Mouse (Mus musculus): ENCODE data around the gene Prcc. TPM values are rescaled to one million over a fixed set of nuclear protein-coding genes. Genes with fewer than 3 reads are reported as not detected.
"Not testable (repeated sequence)": the region's sequence is repeated elsewhere in the genome, so short reads cannot be mapped to it uniquely, and the experiment has no call there.

The Prcc gene
- polyA plus RNA-seq, 1 experiment from 2014 or later, result 11.3 TPM

DNA sequence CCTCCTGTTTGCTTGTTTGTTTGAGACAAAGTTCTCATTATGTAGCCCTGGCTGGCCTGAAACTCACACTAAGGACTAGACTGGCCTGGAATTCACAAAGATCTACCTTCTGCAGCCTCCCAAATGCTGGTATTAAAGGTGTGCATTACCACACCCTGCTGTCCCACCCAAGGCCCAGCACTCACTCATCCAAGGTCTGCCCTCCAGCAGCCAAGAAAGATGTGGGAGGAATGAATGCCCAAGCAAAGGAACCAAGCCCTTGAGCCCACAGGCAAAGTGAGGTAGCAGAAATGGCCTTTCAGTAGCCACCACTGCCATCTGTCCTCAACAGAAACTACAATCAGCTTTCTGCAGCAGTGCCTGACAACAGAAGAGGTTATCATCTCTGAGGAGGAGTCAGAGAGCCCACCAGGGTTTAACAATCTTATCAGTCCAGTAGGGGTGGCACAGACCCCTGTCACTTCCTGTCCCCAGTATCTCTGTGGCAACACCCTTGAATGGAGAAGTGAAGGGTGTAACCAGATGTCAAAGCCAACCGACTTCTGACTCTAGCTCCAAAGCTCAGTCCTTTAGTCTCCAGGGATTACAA lies 15.7 kb upstream of the Prcc start:
- peak; percentile 36; the same call in 1 of the 2 replicates for ATAC-seq (ENCODE audit: insufficient read depth, low FRiP score, low read depth)
- WGBS, result 16% methylated on average over 1 of the region's 1 CpGs
- H3K9me3 ChIP-seq, result no peaks in the 10 kb centered on the region

GRCm38 (mm10) chr3:87899776-87900175 lies 14.4 kb upstream of the Prcc start:
- H3K4me2 ChIP-seq, result no peak overlapping the region
- 70% methylated on average over 3 of the region's 3 CpGs for WGBS
- no peaks in the 10 kb centered on the region for H3K9me3 ChIP-seq
- H3K4me1 ChIP-seq, result no peaks in the 10 kb centered on the region
- no peak overlapping the region for H3K9ac ChIP-seq
- no peak overlapping the region for H3K27ac ChIP-seq
- no peak for ATAC-seq (ENCODE audit: insufficient read depth, low FRiP score, low read depth)
- H3K4me3 ChIP-seq (replicated peaks), result no peak overlapping the region
- no peaks in the 10 kb centered on the region for H3K27me3 ChIP-seq (replicated peaks)
- H3K36me3 ChIP-seq, result no peaks in the 10 kb centered on the region

More for the DNA sequence above, 15.7 kb upstream of the Prcc start:
- H3K4me3 ChIP-seq (replicated peaks), result no peak overlapping the region
- H3K9ac ChIP-seq, result no peak overlapping the region
- H3K36me3 ChIP-seq, result no peaks in the 10 kb centered on the region
- no peak overlapping the region for H3K4me2 ChIP-seq
- no peaks in the 10 kb centered on the region for H3K27me3 ChIP-seq (replicated peaks)
- no peaks in the 10 kb centered on the region for H3K4me1 ChIP-seq
- H3K27ac ChIP-seq, result no peak overlapping the region

DNA sequence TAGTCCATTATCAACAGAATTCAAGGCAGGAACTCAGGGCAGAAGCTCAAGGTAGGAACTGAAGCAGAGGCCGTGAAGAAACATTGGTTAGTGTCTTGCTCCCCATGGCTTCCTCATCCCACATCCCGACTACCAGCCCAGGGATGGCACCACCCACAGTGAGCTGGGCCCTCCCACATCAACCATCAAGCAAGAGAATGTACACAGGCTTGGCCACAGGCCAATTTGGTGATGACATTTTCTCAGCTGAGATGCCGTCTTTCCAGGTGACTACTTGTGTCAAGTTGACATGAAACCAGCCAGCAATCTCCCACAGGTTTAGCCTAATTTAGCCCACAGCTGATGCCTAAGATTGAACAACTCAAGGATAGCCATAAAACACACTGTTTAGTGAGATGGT lies 13.9 kb upstream of the Prcc start:
- WGBS, result 70% methylated on average over 3 of the region's 3 CpGs

GRCm38 (mm10) chr3:87893367-87893905 lies 8.0 kb upstream of the Prcc start:
- H3K9me3 ChIP-seq, result no peaks in the 10 kb centered on the region
- H3K27ac ChIP-seq, result no peak overlapping the region
- no peak overlapping the region for H3K9ac ChIP-seq
- WGBS, result 71% methylated on average over 3 of the region's 3 CpGs
- H3K4me2 ChIP-seq, result no peak overlapping the region
- H3K4me3 ChIP-seq (replicated peaks), result no peak overlapping the region
- H3K27me3 ChIP-seq (replicated peaks), result no peaks in the 10 kb centered on the region
- no peak for ATAC-seq (ENCODE audit: insufficient read depth, low FRiP score, low read depth)
- H3K4me1 ChIP-seq, result no peaks in the 10 kb centered on the region
- no peaks in the 10 kb centered on the region for H3K36me3 ChIP-seq

More for the DNA sequence above, 13.9 kb upstream of the Prcc start:
- Histone ChIP-seq H3K4me3 (replicated peaks) (no peak overlapping the region), H3K4me2 (no peak overlapping the region), H3K4me1 (no peaks in the 10 kb centered on the region), H3K9ac (no peak overlapping the region), H3K27me3 (replicated peaks) (no peaks in the 10 kb centered on the region), H3K27ac (no peak overlapping the region), H3K36me3 (no peaks in the 10 kb centered on the region), H3K9me3 (no peaks in the 10 kb centered on the region)
- no peak for ATAC-seq (ENCODE audit: insufficient read depth, low FRiP score, low read depth)

DNA sequence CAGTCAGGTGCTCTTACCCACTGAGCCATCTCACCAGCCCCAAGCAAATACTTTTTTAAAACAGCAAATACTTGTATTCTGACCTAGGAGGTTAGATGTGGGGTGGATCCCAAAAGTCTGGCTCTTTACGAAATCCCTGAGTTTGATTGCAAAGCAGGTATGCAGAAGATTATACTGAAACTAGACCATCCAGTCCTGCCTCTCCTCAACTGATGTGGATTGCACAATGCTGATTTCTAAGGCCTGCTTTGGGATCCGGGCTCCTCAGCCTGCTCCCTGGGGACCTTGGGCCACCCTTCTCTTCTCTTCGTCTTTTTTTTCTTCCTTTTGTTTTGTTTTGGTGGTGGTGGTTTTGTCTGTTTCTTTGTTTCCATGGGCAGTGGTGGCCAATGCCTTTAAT lies 6.1 kb upstream of the Prcc start:
- no peaks in the 10 kb centered on the region for H3K4me1 ChIP-seq
- no peak overlapping the region for H3K4me2 ChIP-seq
- H3K27ac ChIP-seq, result no peak overlapping the region
- H3K36me3 ChIP-seq, result no peaks in the 10 kb centered on the region
- H3K9me3 ChIP-seq, result no peaks in the 10 kb centered on the region
- no peaks in the 10 kb centered on the region for H3K27me3 ChIP-seq (replicated peaks)
- no peak overlapping the region for H3K4me3 ChIP-seq (replicated peaks)
- no peak overlapping the region for H3K9ac ChIP-seq
- 63% methylated on average over 3 of the region's 3 CpGs for WGBS
- no peak for ATAC-seq (ENCODE audit: insufficient read depth, low FRiP score, low read depth)

- not testable (repeated sequence) for H3K27ac ChIP-seq; H3K4me2 ChIP-seq; H3K9me3 ChIP-seq; H3K9ac ChIP-seq; ATAC-seq (ENCODE audit: insufficient read depth, low FRiP score, low read depth); H3K36me3 ChIP-seq; H3K4me3 ChIP-seq (replicated peaks); H3K27me3 ChIP-seq (replicated peaks)
- peaks cover 11% of the 10 kb centered on the region for H3K4me1 ChIP-seq
- 81% methylated on average over 4 of the region's 4 CpGs for WGBS
Observed at GRCm38 (mm10) chr3:87887400-87887799, 2.0 kb upstream of the Prcc start.

- Histone ChIP-seq H3K9me3 (no peaks in the 10 kb centered on the region), H3K4me2 (peak overlapping the region; percentile 59), H3K4me1 (peaks cover 11% of the 10 kb centered on the region), H3K9ac (no peak overlapping the region), H3K27ac (no peak overlapping the region), H3K27me3 (replicated peaks) (no peaks in the 10 kb centered on the region), H3K4me3 (replicated peaks) (peak overlapping the region; percentile 97), H3K36me3 (no peaks in the 10 kb centered on the region)
- ATAC-seq (ENCODE audit: insufficient read depth, low FRiP score, low read depth), result no peak
- 84% methylated on average over 6 of the region's 6 CpGs for WGBS
Observed at GRCm38 (mm10) chr3:87886416-87886815, 1.0 kb upstream of the Prcc start.

- ATAC-seq (ENCODE audit: insufficient read depth, low FRiP score, low read depth), result peak; percentile 2; the same call in 1 of the 2 replicates
- 8% methylated on average over 10 of the region's 10 CpGs for WGBS
- no peaks in the 10 kb centered on the region for H3K9me3 ChIP-seq
- H3K27ac ChIP-seq, result 0 out of 2 replicates have a peak overlapping the region, but pooled peaks have one; percentile 51
- H3K9ac ChIP-seq, result no peak overlapping the region
- H3K36me3 ChIP-seq, result no peaks in the 10 kb centered on the region
- peak overlapping the region; percentile 97 for H3K4me3 ChIP-seq (replicated peaks)
- peak overlapping the region; percentile 59 for H3K4me2 ChIP-seq
- H3K27me3 ChIP-seq (replicated peaks), result no peaks in the 10 kb centered on the region
- H3K4me1 ChIP-seq, result peaks cover 11% of the 10 kb centered on the region
Observed at GRCm38 (mm10) chr3:87886004-87886365, 577 bp upstream of the Prcc start.

DNA sequence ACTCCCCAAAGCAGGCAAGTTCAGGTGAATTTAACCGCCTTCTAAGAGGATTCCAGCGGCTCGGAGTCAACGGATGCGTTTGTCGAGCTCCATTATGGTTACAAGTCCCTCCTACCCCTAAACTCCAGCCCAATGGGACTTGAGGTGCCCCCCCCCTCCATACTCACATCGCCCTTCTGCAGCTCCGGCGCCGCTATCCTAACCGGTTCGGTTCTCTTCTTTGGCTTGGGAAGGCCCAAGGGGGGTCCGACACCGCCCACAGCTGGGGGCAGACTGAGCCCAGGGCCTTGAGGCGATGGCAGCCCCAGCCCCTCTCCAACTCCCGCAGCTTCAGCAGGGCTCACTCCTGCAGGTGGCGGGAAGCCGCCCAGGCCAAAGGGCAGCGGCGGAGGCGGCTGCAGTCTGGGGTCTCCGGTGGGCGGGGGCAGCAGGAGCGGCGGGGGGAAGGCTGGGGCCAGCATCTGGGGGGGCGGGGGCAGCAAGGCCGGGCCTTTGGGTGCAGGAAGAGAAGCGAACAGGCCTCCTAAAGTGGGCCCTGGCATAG lies 628 bp downstream of the Prcc start:
- Histone ChIP-seq H3K4me3 (replicated peaks) (peak overlapping the region; percentile 97), H3K9me3 (no peaks in the 10 kb centered on the region), H3K4me1 (peaks cover 11% of the 10 kb centered on the region), H3K27me3 (replicated peaks) (no peaks in the 10 kb centered on the region), H3K9ac (peak overlapping the region; percentile 95), H3K36me3 (peaks cover 7% of the 10 kb centered on the region; the same call in 1 of the 2 replicates), H3K27ac (peak overlapping the region; percentile 93), H3K4me2 (peak overlapping the region; percentile 80)
- no peak for ATAC-seq (ENCODE audit: insufficient read depth, low FRiP score, low read depth)
- WGBS, result 0% methylated on average over 26 of the region's 28 CpGs

GRCm38 (mm10) chr3:87884291-87884690 lies 1.1 kb downstream of the Prcc start:
- Histone ChIP-seq H3K27me3 (replicated peaks) (no peaks in the 10 kb centered on the region), H3K27ac (peak overlapping the region; percentile 93; the same call in 1 of the 2 replicates), H3K4me1 (peaks cover 11% of the 10 kb centered on the region), H3K9me3 (no peaks in the 10 kb centered on the region), H3K4me3 (replicated peaks) (peak overlapping the region; percentile 97), H3K4me2 (peak overlapping the region; percentile 80), H3K9ac (peak overlapping the region; percentile 95), H3K36me3 (peaks cover 8% of the 10 kb centered on the region; the same call in 1 of the 2 replicates)
- WGBS, result 0% methylated on average over 3 of the region's 3 CpGs
- ATAC-seq (ENCODE audit: insufficient read depth, low FRiP score, low read depth), result no peak

DNA sequence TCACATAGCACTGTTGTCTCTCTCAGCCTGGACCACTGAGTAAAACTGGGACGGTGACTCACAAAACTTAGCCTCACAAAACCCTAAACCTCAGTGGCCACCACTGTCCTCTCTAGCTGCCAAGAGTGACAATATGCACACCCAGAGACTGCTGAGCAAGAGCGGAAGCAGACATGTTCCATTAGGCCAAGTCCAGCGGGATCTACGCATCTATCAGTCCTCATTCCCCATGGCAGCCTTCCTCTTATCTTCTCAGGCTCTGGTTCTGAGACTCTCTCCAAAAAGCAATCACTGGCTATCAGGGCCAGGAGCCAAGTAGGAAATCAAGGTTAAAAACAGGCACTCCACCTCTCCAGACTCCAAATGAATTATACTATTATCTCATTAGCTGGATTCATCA lies 7.7 kb downstream of the Prcc start:
- no peak for ATAC-seq (ENCODE audit: insufficient read depth, low FRiP score, low read depth)
- Histone ChIP-seq H3K36me3 (peaks cover 8% of the 10 kb centered on the region; the same call in 1 of the 2 replicates), H3K4me2 (no peak overlapping the region), H3K9me3 (no peaks in the 10 kb centered on the region), H3K27me3 (replicated peaks) (no peaks in the 10 kb centered on the region), H3K4me3 (replicated peaks) (no peak overlapping the region), H3K4me1 (no peaks in the 10 kb centered on the region; the same call in 1 of the 2 replicates), H3K27ac (no peak overlapping the region), H3K9ac (no peak overlapping the region)
- WGBS, result 91% methylated on average over 4 of the region's 4 CpGs

DNA sequence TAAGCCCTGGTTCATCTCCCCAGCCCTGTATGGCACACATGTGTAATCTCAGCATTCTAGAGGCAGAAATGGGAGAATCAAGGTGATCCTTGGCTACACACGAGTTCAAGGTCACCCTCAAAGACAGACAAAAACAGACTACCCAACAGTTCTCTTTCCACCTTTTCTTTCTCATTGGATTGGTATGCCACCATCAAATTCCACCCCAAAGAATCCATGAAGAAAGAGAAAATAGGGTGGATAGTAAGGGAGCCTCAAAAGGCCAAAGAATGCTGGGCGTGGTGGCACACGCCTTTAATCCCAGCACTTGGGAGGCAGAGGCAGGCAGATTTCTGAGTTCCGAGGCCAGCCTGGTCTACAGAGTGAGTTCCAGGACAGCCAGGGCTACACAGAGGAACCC lies 21.3 kb downstream of the Prcc start:
- peaks cover 58% of the 10 kb centered on the region for H3K36me3 ChIP-seq
- not testable (repeated sequence) for H3K4me1 ChIP-seq; H3K27ac ChIP-seq; H3K9ac ChIP-seq; H3K4me2 ChIP-seq; ATAC-seq (ENCODE audit: insufficient read depth, low FRiP score, low read depth); H3K4me3 ChIP-seq (replicated peaks); H3K9me3 ChIP-seq; H3K27me3 ChIP-seq (replicated peaks)
- 91% methylated on average over 4 of the region's 4 CpGs for WGBS
